Mouse (Mus musculus): ENCODE measurements at regions not wholly inside any gene's neighbourhood (a gene's known extent, or its start where the extent isn't known, plus 50 kb on each side); places are given as distances from the start of the nearest gene placed in this dataset.
A peak's percentile ranks its signal among the peaks of the same experiment; 100 is the strongest.

DNA sequence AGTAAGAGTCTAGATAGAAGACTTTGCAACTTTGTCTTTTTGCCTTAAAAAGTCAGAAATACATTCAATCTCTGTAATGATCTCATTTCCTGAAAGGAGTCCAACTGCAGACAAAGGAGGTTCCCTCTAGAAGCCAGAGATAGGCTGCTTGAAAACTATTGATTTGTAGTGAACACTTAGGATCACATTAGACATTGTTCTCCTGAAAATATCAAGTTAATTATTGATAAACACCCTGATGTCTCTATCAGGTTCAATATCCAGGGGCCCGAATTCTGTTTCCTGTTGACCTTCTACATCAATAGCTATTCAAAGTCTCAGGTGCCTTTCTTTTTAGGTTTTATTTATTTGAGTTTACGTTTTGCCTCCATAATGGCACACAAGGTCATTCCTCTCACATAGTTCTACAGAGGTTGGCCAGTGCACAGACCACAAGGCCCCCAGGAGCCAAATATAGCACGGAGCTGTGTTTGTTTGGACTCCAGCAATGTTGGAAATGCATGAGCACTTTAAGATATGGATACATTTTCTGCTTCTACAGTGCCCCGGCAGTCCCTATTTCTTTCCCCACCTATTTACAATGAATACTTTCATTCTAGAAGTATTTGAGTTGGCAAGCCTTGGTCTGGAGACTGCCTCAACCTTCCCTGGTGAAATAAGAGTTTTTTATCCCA lies 265.7 kb downstream of the Fign start:
- H3K27me3 ChIP-seq (ENCODE audit: control insufficient read depth, insufficient read depth, insufficient read length), result no peaks in the 10 kb centered on the region
- no peak for TF ChIP-seq MYOG (IDR thresholded peaks at IDR 0.05; ENCODE audit: control insufficient read depth in 1 of 3, insufficient read depth in 1 of 3, insufficient read length in 2 of 3, low read depth in 2 of 3)
- TF ChIP-seq E2F4 (IDR thresholded peaks at IDR 0.05; ENCODE audit: insufficient read depth), result no peak
- TF ChIP-seq POLR2AphosphoS2 (IDR thresholded peaks at IDR 0.05; ENCODE audit: insufficient read length, low read depth), result no peak
- no peak for TF ChIP-seq CEBPB (IDR thresholded peaks at IDR 0.05; ENCODE audit: insufficient read depth, poor library complexity, severe bottlenecking)
- TF ChIP-seq POLR2A (IDR thresholded peaks at IDR 0.05; ENCODE audit: insufficient read length, low read depth), result no peak
- TF ChIP-seq SRF (IDR thresholded peaks at IDR 0.05; ENCODE audit: control insufficient read depth, insufficient read length, low read depth), result no peak
- TF ChIP-seq MAX (IDR thresholded peaks at IDR 0.05; ENCODE audit: low read depth), result no peak
- TF ChIP-seq TCF12 (IDR thresholded peaks at IDR 0.05; ENCODE audit: insufficient read depth, poor library complexity, severe bottlenecking), result no peak
- no peak for TF ChIP-seq USF1 (IDR thresholded peaks at IDR 0.05; ENCODE audit: low read depth)
- no peak overlapping the region for H3ac ChIP-seq (ENCODE audit: control insufficient read depth, insufficient read length)
- H3K79me2 ChIP-seq (ENCODE audit: control insufficient read depth, insufficient read depth), result no peaks in the 10 kb centered on the region
- no peak overlapping the region for H3K4me3 ChIP-seq
- H3K36me3 ChIP-seq (ENCODE audit: control insufficient read depth, insufficient read depth), result no peaks in the 10 kb centered on the region
- no peak overlapping the region for H3K4me2 ChIP-seq (ENCODE audit: low read depth)

DNA sequence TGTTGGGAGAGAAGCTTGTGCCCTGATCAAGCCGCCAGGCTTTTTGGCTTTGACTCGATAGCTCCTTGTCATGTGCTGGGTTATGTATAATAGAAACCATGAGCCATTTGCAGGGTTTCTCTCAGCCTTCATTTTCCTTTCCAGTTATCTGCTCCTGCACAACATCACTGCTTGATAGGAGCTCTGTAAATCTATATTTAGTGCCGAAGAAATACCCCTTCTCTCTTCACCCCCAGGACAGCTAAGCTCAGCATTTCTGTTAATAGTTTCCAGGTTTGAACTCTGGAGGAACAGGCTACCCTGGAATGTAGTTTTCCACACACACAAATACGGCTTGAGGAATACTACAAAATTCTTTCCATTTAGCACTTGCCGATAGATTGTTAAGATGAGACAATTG lies 267.4 kb downstream of the Fign start:
- Histone ChIP-seq H3K4me3 (no peak overlapping the region), H3K36me3 (ENCODE audit: control insufficient read depth, insufficient read depth) (no peaks in the 10 kb centered on the region), H3K27me3 (ENCODE audit: control insufficient read depth, insufficient read depth, insufficient read length) (no peaks in the 10 kb centered on the region), H3ac (ENCODE audit: control insufficient read depth, insufficient read length) (no peak overlapping the region), H3K4me2 (ENCODE audit: low read depth) (no peak overlapping the region), H3K79me2 (ENCODE audit: control insufficient read depth, insufficient read depth) (no peaks in the 10 kb centered on the region)
- TF ChIP-seq POLR2A (IDR thresholded peaks at IDR 0.05; ENCODE audit: insufficient read length, low read depth) (no peak), MYOG (IDR thresholded peaks at IDR 0.05; ENCODE audit: control insufficient read depth in 1 of 3, insufficient read depth in 1 of 3, insufficient read length in 2 of 3, low read depth in 2 of 3) (no peak), REST (IDR thresholded peaks at IDR 0.05; ENCODE audit: insufficient read depth, insufficient read length) (no peak), POLR2AphosphoS2 (IDR thresholded peaks at IDR 0.05; ENCODE audit: insufficient read length, low read depth) (no peak), SRF (IDR thresholded peaks at IDR 0.05; ENCODE audit: control insufficient read depth, insufficient read length, low read depth) (no peak), MAX (IDR thresholded peaks at IDR 0.05; ENCODE audit: low read depth) (no peak), TCF12 (IDR thresholded peaks at IDR 0.05; ENCODE audit: insufficient read depth, poor library complexity, severe bottlenecking) (no peak), MYOD1 (IDR thresholded peaks at IDR 0.05; ENCODE audit: control insufficient read depth in 1 of 3, insufficient read length in 2 of 3, low read depth in 2 of 3) (no peak), TCF3 (IDR thresholded peaks at IDR 0.05; ENCODE audit: insufficient read length, low read depth) (no peak), CEBPB (IDR thresholded peaks at IDR 0.05; ENCODE audit: insufficient read depth, poor library complexity, severe bottlenecking) (no peak), E2F4 (IDR thresholded peaks at IDR 0.05; ENCODE audit: insufficient read depth) (no peak), USF1 (IDR thresholded peaks at IDR 0.05; ENCODE audit: low read depth) (no peak)

DNA sequence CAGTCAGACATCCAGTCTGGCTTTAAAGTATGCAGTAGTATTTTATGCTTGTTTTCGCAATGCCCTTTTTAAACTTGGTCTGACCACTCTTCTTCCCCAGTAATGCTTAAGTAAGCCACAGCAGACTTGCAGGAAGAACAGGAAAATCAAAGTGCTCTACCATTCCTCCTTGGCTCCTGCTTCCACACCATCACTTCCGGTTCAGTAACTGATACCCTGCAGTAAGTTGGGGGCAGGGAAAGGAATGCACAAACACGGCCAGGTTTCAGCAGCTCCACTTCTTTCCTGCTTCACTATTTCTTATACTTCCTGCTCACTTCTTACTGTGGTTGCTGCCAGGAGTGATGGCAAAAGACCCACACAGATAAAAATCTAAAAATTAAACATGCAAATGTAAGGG lies 269.2 kb downstream of the Fign start:
- Histone ChIP-seq H3K36me3 (ENCODE audit: control insufficient read depth, insufficient read depth) (no peaks in the 10 kb centered on the region), H3ac (ENCODE audit: control insufficient read depth, insufficient read length) (no peak overlapping the region), H3K4me2 (ENCODE audit: low read depth) (no peak overlapping the region), H3K79me2 (ENCODE audit: control insufficient read depth, insufficient read depth) (no peaks in the 10 kb centered on the region), H3K27me3 (ENCODE audit: control insufficient read depth, insufficient read depth, insufficient read length) (no peaks in the 10 kb centered on the region), H3K4me3 (no peak overlapping the region)
- TF ChIP-seq TCF3 (IDR thresholded peaks at IDR 0.05; ENCODE audit: insufficient read length, low read depth), result no peak
- TF ChIP-seq MYOD1 (IDR thresholded peaks at IDR 0.05; ENCODE audit: control insufficient read depth in 1 of 3, insufficient read length in 2 of 3, low read depth in 2 of 3), result no peak
- TF ChIP-seq POLR2AphosphoS2 (IDR thresholded peaks at IDR 0.05; ENCODE audit: insufficient read length, low read depth), result no peak
- TF ChIP-seq MYOG (IDR thresholded peaks at IDR 0.05; ENCODE audit: control insufficient read depth in 1 of 3, insufficient read depth in 1 of 3, insufficient read length in 2 of 3, low read depth in 2 of 3), result no peak
- TF ChIP-seq SRF (IDR thresholded peaks at IDR 0.05; ENCODE audit: control insufficient read depth, insufficient read length, low read depth), result no peak
- TF ChIP-seq TCF12 (IDR thresholded peaks at IDR 0.05; ENCODE audit: insufficient read depth, poor library complexity, severe bottlenecking), result no peak
- no peak for TF ChIP-seq USF1 (IDR thresholded peaks at IDR 0.05; ENCODE audit: low read depth)
- TF ChIP-seq MAX (IDR thresholded peaks at IDR 0.05; ENCODE audit: low read depth), result no peak
- TF ChIP-seq POLR2A (IDR thresholded peaks at IDR 0.05; ENCODE audit: insufficient read length, low read depth), result no peak
- no peak for TF ChIP-seq E2F4 (IDR thresholded peaks at IDR 0.05; ENCODE audit: insufficient read depth)
- TF ChIP-seq CEBPB (IDR thresholded peaks at IDR 0.05; ENCODE audit: insufficient read depth, poor library complexity, severe bottlenecking), result no peak
- TF ChIP-seq REST (IDR thresholded peaks at IDR 0.05; ENCODE audit: insufficient read depth, insufficient read length), result no peak

DNA sequence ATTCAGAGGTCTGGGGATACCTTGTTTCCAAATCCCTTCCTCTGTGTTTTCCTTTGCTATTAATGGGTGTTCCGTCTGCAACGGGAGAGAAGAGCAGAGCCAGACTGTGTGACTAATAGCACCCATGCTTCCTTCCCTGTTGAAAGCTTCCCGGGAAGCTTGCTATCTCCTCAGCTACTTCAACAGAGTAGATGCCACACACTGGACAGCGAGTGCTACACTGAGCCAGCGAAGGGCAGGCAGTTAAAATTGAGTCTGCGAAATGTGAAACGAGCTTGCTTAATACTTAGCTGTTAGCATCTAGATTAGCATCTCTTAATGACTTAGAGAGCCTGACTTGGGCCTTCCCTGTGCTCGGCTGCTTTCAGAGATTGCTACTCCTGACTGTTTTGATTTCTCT lies 278.4 kb downstream of the Fign start:
- H3K4me2 ChIP-seq (ENCODE audit: low read depth), result peak overlapping the region; percentile 45
- H3K4me3 ChIP-seq, result no peak overlapping the region
- H3K36me3 ChIP-seq (ENCODE audit: control insufficient read depth, insufficient read depth), result no peaks in the 10 kb centered on the region

More for the DNA sequence above, 278.4 kb downstream of the Fign start:
- H3K27me3 ChIP-seq (ENCODE audit: control insufficient read depth, insufficient read depth, insufficient read length), result no peaks in the 10 kb centered on the region
- H3K79me2 ChIP-seq (ENCODE audit: control insufficient read depth, insufficient read depth), result no peaks in the 10 kb centered on the region
- TF ChIP-seq POLR2AphosphoS2 (IDR thresholded peaks at IDR 0.05; ENCODE audit: insufficient read length, low read depth), result no peak
- no peak for TF ChIP-seq SRF (IDR thresholded peaks at IDR 0.05; ENCODE audit: control insufficient read depth, insufficient read length, low read depth)
- TF ChIP-seq TCF3 (IDR thresholded peaks at IDR 0.05; ENCODE audit: insufficient read length, low read depth), result no peak
- TF ChIP-seq POLR2A (IDR thresholded peaks at IDR 0.05; ENCODE audit: insufficient read length, low read depth), result no peak
- no peak for TF ChIP-seq TCF12 (IDR thresholded peaks at IDR 0.05; ENCODE audit: insufficient read depth, poor library complexity, severe bottlenecking)
- TF ChIP-seq MYOG (IDR thresholded peaks at IDR 0.05; ENCODE audit: control insufficient read depth in 1 of 3, insufficient read depth in 1 of 3, insufficient read length in 2 of 3, low read depth in 2 of 3), result no peak
- no peak for TF ChIP-seq MAX (IDR thresholded peaks at IDR 0.05; ENCODE audit: low read depth)
- no peak for TF ChIP-seq E2F4 (IDR thresholded peaks at IDR 0.05; ENCODE audit: insufficient read depth)
- no peak for TF ChIP-seq CEBPB (IDR thresholded peaks at IDR 0.05; ENCODE audit: insufficient read depth, poor library complexity, severe bottlenecking)
- no peak for TF ChIP-seq MYOD1 (IDR thresholded peaks at IDR 0.05; ENCODE audit: control insufficient read depth in 1 of 3, insufficient read length in 2 of 3, low read depth in 2 of 3)
- no peak for TF ChIP-seq REST (IDR thresholded peaks at IDR 0.05; ENCODE audit: insufficient read depth, insufficient read length)
- H3ac ChIP-seq (ENCODE audit: control insufficient read depth, insufficient read length), result no peak overlapping the region

Measured in myocyte (in vitro differentiated cells).